Mouse (Mus musculus): ENCODE data around the gene Zfp110.
"Not testable (repeated sequence)": the region's sequence is repeated elsewhere in the genome, so short reads cannot be mapped to it uniquely, and the experiment has no call there.

Gene Zfp110

GRCm38 (mm10) chr7:12834162-12835120 is at the start of gene Zfp110:
Zfp110 (plus strand) TSS chr7:12834761.
- peak; percentile 68 to 71 for DNase-seq (ENCODE audit: low spot score in 2 of 2)

- DNase-seq (ENCODE audit: low spot score in 2 of 2): no peak
Measured at GRCm38 (mm10) chr7:12787333-12787732, 47.2 kb upstream of the Zfp110 start.

GRCm38 (mm10) chr7:12788025-12788424 is 46.5 kb upstream of the Zfp110 start:
- DNase-seq (ENCODE audit: low spot score in 2 of 2): no peak

GRCm38 (mm10) chr7:12792624-12793023 is 41.9 kb upstream of the Zfp110 start:
- not testable (repeated sequence) for DNase-seq (ENCODE audit: low spot score in 2 of 2)

GRCm38 (mm10) chr7:12797971-12798370 is 36.6 kb upstream of the Zfp110 start:
- DNase-seq (ENCODE audit: low spot score in 2 of 2): no peak

- no peak for DNase-seq (ENCODE audit: low spot score in 2 of 2)
Measured at GRCm38 (mm10) chr7:12799554-12799953, 35.0 kb upstream of the Zfp110 start.

GRCm38 (mm10) chr7:12802866-12803726 is 31.5 kb upstream of the Zfp110 start, which contains the start of gene Zscan18:
Zscan18 (minus strand) TSS chr7:12803635.
- DNase-seq (ENCODE audit: low spot score in 2 of 2): peak; percentile 69 to 82

GRCm38 (mm10) chr7:12803727-12804071 is 30.9 kb upstream of the Zfp110 start:
- DNase-seq (ENCODE audit: low spot score in 2 of 2): no peak

- DNase-seq (ENCODE audit: low spot score in 2 of 2): no peak
Measured at GRCm38 (mm10) chr7:12815566-12815965, 19.0 kb upstream of the Zfp110 start.

GRCm38 (mm10) chr7:12818521-12819295 is 15.9 kb upstream of the Zfp110 start, which contains the start of gene Zfp329:
Zfp329 (minus strand) TSS chr7:12818858.
- DNase-seq (ENCODE audit: low spot score in 2 of 2): peak; percentile 90 to 93

GRCm38 (mm10) chr7:12835193-12835671 is 671 bp downstream of the Zfp110 start:
- DNase-seq (ENCODE audit: low spot score in 2 of 2): no peak

GRCm38 (mm10) chr7:12835779-12836178 is 1.2 kb downstream of the Zfp110 start:
- DNase-seq (ENCODE audit: low spot score in 2 of 2): no peak

- DNase-seq (ENCODE audit: low spot score in 2 of 2): no peak
Measured at GRCm38 (mm10) chr7:12874301-12874700, 39.7 kb downstream of the Zfp110 start.

GRCm38 (mm10) chr7:12880036-12880435 is 45.5 kb downstream of the Zfp110 start:
- DNase-seq (ENCODE audit: low spot score in 2 of 2): no peak

GRCm38 (mm10) chr7:12880497-12880896 is 45.9 kb downstream of the Zfp110 start:
- DNase-seq (ENCODE audit: low spot score in 2 of 2): not testable (repeated sequence)

- peak; percentile 90 to 92 for DNase-seq (ENCODE audit: low spot score in 2 of 2)
Measured at GRCm38 (mm10) chr7:12880911-12881660, 46.5 kb downstream of the Zfp110 start, which contains the start of gene Zfp128. Zfp128 (plus strand) TSS chr7:12881177.

- no peak for DNase-seq (ENCODE audit: low spot score in 2 of 2)
Measured at GRCm38 (mm10) chr7:12886563-12887266, 52.2 kb downstream of the Zfp110 start.

- DNase-seq (ENCODE audit: low spot score in 2 of 2): no peak
Measured at GRCm38 (mm10) chr7:12887585-12887984, 53.0 kb downstream of the Zfp110 start.

GRCm38 (mm10) chr7:12890928-12891327 is 56.4 kb downstream of the Zfp110 start:
- DNase-seq (ENCODE audit: low spot score in 2 of 2): no peak

- no peak for DNase-seq (ENCODE audit: low spot score in 2 of 2)
Measured at GRCm38 (mm10) chr7:12891334-12891733, 56.8 kb downstream of the Zfp110 start.
